Mouse (Mus musculus) brain, embryonic 14.5 days (tissue): ENCODE data around the gene Olfr1411.

Experiments
- CTCF ChIP-seq: fragments of 200-500 bp; IDR thresholded peaks from 2 replicates; pipeline ENCODE4 v1.5.1; 2012; ENCODE audit warnings: inconsistent platforms, mild to moderate bottlenecking, moderate library complexity, borderline replicate concordance; ENCODE audit not compliant: insufficient read depth, insufficient read length; ENCODE audit errors: extremely low read depth
- POLR2A ChIP-seq: fragments of 200-500 bp; IDR thresholded peaks from 2 replicates; pipeline ENCODE4 v1.6.1; 2012; ENCODE audit warnings: mild to moderate bottlenecking, inconsistent platforms, borderline replicate concordance; ENCODE audit not compliant: poor library complexity, insufficient read depth, insufficient read length, severe bottlenecking; ENCODE audit errors: extremely low read depth

- TF ChIP-seq CTCF, result no peak
- no peak for TF ChIP-seq POLR2A
Measured at GRCm38 (mm10) chr1:92638736-92639135, 44.5 kb downstream of the Olfr1411 start.
